Mouse (Mus musculus): ENCODE measurements around the gene Lrfn4.

- no peak for TF ChIP-seq CTCF (IDR thresholded peaks at IDR 0.05; ENCODE audit: control insufficient read depth, insufficient read depth, insufficient replicate concordance, low read depth, low read length)
- no peak for TF ChIP-seq POLR2A (IDR thresholded peaks at IDR 0.05; ENCODE audit: control insufficient read depth, low read depth, low read length)
Observed at GRCm38 (mm10) chr19:4565678-4566077, 49.8 kb downstream of the Lrfn4 start.

Measured in testis, adult 2 months (tissue).